Mouse (Mus musculus) frontal cortex, adult (tissue): Measurements from ENCODE around the gene Osbpl6.
A peak's percentile ranks its signal among the peaks of the same experiment; 100 is the strongest.

Experiments
- ATAC-seq: cut with Nextera tagmentation; 2 replicates; pipeline ENCODE4 v1.9.2; 2017; ENCODE audit warnings: mild to moderate bottlenecking, moderate library complexity, mixed read lengths; ENCODE audit not compliant: low TSS enrichment

The Osbpl6 gene

DNA sequence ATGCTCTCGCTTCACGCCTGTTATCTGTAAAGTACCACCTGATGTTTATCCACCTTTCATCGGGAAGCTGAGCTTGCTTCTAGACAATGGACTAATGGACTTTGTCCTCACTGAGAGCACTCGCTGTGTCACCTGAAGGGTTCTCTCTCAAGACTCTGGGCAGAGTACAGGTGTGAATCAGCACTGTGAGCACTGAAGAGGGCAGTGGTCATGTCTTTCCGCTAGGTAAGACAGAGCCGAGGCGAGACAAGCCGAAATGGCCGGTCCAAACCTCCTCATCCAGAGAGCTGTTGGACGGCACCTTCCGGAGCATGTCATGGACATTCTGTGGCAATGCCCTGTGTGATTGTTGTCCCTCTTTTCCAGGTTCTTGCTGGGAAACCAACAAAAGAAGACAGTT, 92.6 kb downstream of the Osbpl6 start:
- no peak for ATAC-seq

DNA sequence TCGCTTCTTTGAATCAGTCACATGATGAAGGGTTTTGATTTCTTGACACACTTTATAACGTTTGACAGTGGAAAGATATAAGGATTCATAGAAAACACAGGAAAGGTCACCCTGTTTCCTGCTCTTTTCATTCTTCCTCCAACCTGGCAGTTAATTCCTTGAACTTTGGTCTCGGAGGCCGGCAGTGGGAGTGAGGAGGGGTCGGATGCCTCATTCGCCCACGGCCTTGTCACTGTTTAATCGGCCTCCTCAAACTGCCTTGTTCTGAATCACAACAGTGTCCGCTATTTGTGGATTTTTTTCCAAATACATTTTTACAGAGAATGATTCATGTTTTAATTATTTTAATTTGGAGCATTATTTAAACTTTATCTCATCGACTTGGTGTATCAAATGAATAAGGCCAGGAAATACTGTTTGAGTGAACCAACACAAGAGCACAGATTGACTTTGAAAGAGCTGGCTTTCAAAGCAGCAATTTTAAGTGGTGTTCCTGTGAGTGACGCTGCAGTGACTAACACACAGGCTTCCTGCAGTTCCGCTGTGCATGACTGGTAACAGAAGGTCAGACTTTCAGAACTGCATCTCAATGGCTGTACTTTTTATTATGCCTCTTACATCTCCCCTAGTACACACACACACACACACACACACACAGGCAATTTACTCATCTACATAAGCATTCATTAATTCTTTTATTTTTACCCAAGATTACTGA, 98.0 kb downstream of the Osbpl6 start:
- peak; percentile 78 for ATAC-seq

GRCm38 (mm10) chr2:76504989-76505388, 98.7 kb downstream of the Osbpl6 start:
- ATAC-seq, result no peak

- peak; percentile 29; the same call in 1 of the 2 replicates for ATAC-seq
Measured at GRCm38 (mm10) chr2:76511281-76511721, 105.0 kb downstream of the Osbpl6 start.

DNA sequence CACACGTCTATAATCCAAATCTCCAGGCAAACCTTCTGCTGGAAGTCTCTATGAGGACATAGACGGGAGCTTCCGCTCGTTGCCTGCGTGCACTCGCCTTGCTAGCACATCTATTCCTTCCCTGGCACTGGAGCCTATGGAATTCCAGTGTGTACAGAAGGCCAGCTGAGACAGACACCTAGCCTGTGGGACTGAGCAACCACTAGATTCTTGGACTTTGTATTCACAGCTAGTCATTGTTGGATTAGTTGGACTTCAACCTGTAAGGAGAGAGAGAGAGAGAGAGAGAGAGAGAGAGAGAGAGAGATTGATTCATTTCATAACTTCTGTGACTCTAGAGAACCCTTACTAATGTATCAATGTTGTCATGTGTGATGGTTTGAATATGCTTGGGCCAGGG, 105.8 kb downstream of the Osbpl6 start:
- no peak for ATAC-seq

DNA sequence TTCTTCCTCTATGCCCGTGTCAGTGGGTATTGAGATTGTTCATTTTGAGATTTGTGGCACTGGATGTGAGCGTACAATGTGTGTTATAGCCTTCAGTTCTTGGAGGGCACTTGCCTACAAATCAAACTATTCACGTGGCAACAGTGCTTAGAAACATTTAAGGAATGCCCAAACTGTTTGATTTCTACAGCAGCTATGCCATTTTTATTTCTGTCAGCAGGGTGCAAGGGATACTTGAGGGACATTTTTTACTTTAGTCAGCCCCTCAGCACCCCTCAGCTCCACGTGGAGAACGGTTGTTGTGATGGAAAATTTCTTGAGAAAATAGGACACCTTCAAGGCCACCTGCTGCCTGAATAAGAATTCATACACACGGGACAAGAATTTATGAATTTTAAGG, 106.6 kb downstream of the Osbpl6 start:
- no peak for ATAC-seq

DNA sequence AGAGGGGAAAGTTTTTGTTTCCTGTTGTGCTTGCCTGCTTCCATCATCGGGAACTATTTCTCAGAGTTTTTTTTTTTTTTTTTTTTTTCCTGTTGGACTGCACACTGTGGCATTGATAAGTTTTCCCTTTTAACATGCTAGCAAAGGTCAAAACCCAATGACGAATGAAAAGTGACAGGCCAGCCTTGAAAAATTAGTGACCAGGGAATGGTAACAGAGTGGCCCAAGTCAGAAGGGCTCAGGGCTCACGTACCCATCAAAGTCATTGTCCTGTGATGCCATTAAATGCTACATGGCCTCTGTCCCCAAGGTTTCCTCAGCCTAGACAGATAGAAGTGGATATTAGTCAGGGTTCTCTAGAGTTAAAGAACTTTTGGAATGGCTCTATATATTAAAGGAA, 107.0 kb downstream of the Osbpl6 start:
- no peak for ATAC-seq

- 0 out of 2 replicates have a peak, but pooled peaks have one; percentile 20 for ATAC-seq
Measured at GRCm38 (mm10) chr2:76517471-76517870, 111.2 kb downstream of the Osbpl6 start.

DNA sequence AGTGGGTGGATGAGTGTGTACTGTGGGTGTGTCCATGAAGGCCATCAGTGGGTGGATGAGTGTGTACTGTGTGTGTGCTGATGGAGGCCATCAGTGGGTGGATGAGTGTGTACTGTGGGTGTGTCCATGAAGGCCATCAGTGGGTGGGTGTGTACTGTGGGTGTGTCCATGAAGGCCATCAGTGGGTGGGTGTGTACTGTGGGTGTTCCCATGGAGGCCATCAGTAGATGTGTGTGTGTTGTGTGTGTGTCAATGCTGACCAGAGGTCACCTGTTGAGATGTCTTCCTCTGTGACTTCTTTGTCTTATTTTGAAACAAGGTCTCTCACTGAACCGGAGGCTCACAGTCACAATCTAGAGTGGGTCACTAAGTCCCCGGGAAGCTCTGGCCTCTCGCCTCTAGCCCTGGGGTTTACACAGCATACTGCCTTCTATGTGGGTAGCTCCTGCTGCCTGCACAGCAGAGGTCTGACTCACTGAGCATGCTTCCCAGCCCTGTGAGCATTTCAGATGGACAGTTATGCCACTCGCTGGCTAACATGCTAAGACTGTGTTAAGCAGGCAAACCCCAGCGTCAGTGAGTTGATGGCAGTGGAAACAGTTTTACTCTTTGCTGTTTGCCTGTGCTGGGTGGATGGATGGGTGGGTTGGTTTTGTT, 112.2 kb downstream of the Osbpl6 start:
- ATAC-seq, result peak; percentile 59; the same call in 1 of the 2 replicates

DNA sequence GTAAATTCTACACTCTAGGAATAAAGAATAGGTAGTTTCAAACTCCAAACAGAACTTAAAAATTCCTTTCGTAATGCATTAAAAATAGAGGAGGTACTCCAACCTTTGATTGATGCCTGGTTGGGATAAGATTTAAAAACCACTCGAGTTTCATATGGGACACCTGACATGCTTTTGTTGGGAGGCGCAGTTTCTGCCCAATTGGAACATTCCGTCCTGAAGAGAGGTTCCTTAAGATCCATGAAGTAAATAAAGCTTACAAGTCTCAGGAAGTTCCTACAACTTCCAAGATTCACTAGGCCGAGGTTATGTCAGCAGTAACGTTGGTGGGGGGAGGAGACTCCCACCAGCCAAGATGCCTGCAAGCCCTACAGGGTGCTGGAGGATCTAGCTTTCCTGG, 115.3 kb downstream of the Osbpl6 start:
- no peak for ATAC-seq

GRCm38 (mm10) chr2:76524451-76524850, 118.1 kb downstream of the Osbpl6 start:
- peak; percentile 93 for ATAC-seq

- ATAC-seq, result no peak
Measured at GRCm38 (mm10) chr2:76525645-76526044, 119.3 kb downstream of the Osbpl6 start.

GRCm38 (mm10) chr2:76532490-76533126, 126.3 kb downstream of the Osbpl6 start:
- ATAC-seq, result no peak

DNA sequence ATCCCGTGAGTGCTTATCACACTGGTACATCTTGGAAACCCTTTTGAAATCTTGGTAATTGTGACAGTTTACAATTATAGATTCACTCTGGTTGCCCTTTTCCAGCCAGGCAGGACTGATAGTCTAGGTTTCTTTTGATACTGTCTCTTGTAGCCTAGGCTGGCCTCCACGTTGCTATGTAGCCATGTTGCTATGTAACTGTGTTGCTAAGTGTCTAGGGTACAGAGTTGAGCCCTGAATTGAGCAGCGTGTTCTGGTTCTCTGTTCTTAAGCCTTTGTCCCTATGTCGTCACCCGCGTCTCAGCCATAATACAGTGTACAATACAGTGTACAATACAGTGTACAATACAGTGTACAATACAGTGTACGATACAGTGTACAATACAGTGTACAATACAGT, 128.6 kb downstream of the Osbpl6 start:
- ATAC-seq, result no peak

- ATAC-seq, result no peak
Measured at GRCm38 (mm10) chr2:76541900-76542299, 135.6 kb downstream of the Osbpl6 start.

GRCm38 (mm10) chr2:76542921-76543320, 136.6 kb downstream of the Osbpl6 start:
- ATAC-seq, result no peak

- no peak for ATAC-seq
Measured at GRCm38 (mm10) chr2:76545539-76545938, 139.2 kb downstream of the Osbpl6 start.

GRCm38 (mm10) chr2:76548171-76548570, 141.9 kb downstream of the Osbpl6 start:
- ATAC-seq, result no peak

GRCm38 (mm10) chr2:76548836-76549235, 142.5 kb downstream of the Osbpl6 start:
- no peak for ATAC-seq

DNA sequence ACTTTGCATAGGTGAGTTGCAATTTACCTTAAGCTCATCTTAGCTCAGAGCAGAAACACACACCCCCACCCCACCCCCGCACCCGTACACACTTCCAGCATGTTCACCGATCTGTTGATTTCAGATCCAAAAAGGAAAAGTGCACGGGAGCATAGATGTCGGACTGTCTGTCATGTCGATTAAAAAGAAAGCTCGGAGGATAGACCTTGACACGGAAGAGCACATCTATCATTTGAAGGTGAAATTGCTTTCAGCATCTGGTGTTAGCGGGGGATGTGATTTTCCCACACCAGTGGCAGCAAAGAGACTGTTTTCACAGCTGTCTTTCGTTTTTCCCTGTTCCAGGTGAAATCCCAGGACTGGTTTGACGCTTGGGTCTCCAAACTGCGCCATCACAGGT, 143.0 kb downstream of the Osbpl6 start:
- no peak for ATAC-seq

GRCm38 (mm10) chr2:76555852-76556558, 149.7 kb downstream of the Osbpl6 start:
- no peak for ATAC-seq

DNA sequence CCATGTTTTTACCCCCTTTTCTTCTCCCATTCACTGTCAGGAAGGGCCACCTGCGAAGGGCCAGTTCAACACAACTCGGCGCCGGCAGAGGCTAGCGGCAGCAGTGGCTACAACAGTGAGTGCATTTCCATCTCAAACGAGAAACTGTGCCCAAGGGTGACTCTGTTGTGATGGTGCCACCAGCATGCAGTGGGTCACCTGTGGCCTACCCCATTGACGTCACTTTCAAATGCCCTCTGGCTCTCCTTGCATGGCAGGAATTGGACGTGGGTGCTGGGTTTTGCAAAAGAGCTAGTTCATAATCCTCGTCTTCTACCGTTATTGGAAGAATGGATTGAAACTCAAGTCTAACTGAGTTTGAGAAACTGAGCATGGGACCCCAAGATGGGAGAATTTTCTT, 153.8 kb downstream of the Osbpl6 start:
- ATAC-seq, result no peak
